Mouse (Mus musculus) neural tube, embryonic 14.5 days (tissue): ENCODE results near the gene Glis3. TPM values are rescaled to one million over a fixed set of nuclear protein-coding genes. Genes with fewer than 3 reads are reported as not detected.

ENCODE experiments used
- ATAC-seq: fragments of 200-750 bp; cut with Nextera tagmentation; 2 replicates; pipeline ENCODE4 v1.8.0; 2017; ENCODE audit warnings: low read depth, mild to moderate bottlenecking, moderate TSS enrichment, moderate library complexity
- H3K27ac ChIP-seq: fragments of 300-500 bp; sonication (generic); 2 replicates; pipeline ENCODE4 v1.5.1; 2014; ENCODE audit warnings: low read depth, mild to moderate bottlenecking, control low read depth, low read length, moderate library complexity, mixed read lengths
- H3K27me3 ChIP-seq: fragments of 300-500 bp; sonication (generic); 2 replicates; pipeline ENCODE4 v1.6.1; 2014; ENCODE audit warnings: low read length; ENCODE audit not compliant: control insufficient read depth, insufficient read depth
- H3K36me3 ChIP-seq: fragments of 300-500 bp; sonication (generic); 2 replicates; pipeline ENCODE4 v1.6.1; 2014; ENCODE audit warnings: low read length, mixed read lengths; ENCODE audit not compliant: control insufficient read depth, insufficient read depth
- H3K4me1 ChIP-seq: fragments of 300-500 bp; sonication (generic); 2 replicates; pipeline ENCODE4 v1.6.1; 2014; ENCODE audit warnings: low read length; ENCODE audit not compliant: control insufficient read depth, insufficient read depth
- H3K4me2 ChIP-seq: fragments of 300-500 bp; sonication (generic); 2 replicates; pipeline ENCODE4 v1.6.1; 2014; ENCODE audit warnings: mild to moderate bottlenecking, low read depth, low read length, control low read depth
- H3K4me3 ChIP-seq: fragments of 300-500 bp; sonication (generic); 2 replicates; pipeline ENCODE4 v1.5.1; 2014; ENCODE audit warnings: low read depth, low read length, control low read depth, mixed read lengths
- H3K9ac ChIP-seq: fragments of 300-500 bp; sonication (generic); replicated peaks from 2 replicates; pipeline ENCODE4 v1.6.1; 2014; ENCODE audit warnings: low read depth, mild to moderate bottlenecking, control low read depth, low read length, mixed read lengths
- H3K9me3 ChIP-seq: fragments of 300-500 bp; sonication (generic); 2 replicates; pipeline ENCODE4 v1.6.1; 2016; ENCODE audit warnings: low read length; ENCODE audit not compliant: control insufficient read depth
- WGBS: fragments of 180-500 bp; shearing (Covaris S2); extraction: QIAGEN DNeasy Blood & Tissue Kit; methylation state at CpG from one replicate; pipeline ENCODE4 v1.1.7; 2014; 5-methylcytosine and 5-hydroxymethylcytosine counted together
- polyA plus RNA-seq: library from polyadenylated mRNA; unstranded; fragments of >200 nt; fragmentation: Nextera tagmentation; extraction: Ambion mirVana; gene quantifications from 2 replicates; pipeline ENCODE4 v1.2.1, GENCODE M21; 2014

Gene Glis3
- polyA plus RNA-seq, 1 experiment from 2014 or later: 2.7 TPM

- Histone ChIP-seq H3K9me3 (no peaks in the 10 kb centered on the region), H3K4me3 (no peak overlapping the region), H3K4me2 (no peak overlapping the region), H3K27me3 (no peaks in the 10 kb centered on the region), H3K4me1 (no peaks in the 10 kb centered on the region), H3K9ac (no peak overlapping the region), H3K27ac (no peak overlapping the region), H3K36me3 (no peaks in the 10 kb centered on the region)
- no peak for ATAC-seq
- 61% methylated on average over 4 of the region's 4 CpGs for WGBS
These were observed 390.4 kb downstream of the Glis3 start for GRCm38 (mm10) chr19:28289457-28289856.

DNA sequence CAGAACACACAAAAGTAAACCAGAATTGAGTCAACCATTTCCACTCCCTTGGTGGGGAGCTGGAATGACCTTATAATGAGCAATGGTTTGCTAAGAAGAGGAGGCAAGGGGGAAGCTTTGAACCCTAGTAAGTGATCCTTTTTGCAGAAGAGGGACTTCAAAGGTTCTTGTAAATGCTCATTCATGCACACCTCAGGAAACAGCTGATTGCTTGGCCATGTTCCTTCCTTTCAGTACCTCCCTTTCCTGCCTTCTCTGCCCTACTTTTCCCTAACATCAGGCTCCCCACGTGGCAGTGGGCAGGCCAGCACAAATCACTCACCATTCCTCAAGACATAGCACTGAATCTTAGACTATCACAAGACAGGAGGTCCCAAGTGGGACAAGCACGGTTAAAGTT, 392.4 kb downstream of the Glis3 start:
- 54% methylated on average over 2 of the region's 2 CpGs for WGBS
- Histone ChIP-seq H3K4me2 (no peak overlapping the region), H3K4me1 (no peaks in the 10 kb centered on the region), H3K27me3 (no peaks in the 10 kb centered on the region), H3K9me3 (no peaks in the 10 kb centered on the region), H3K36me3 (no peaks in the 10 kb centered on the region), H3K27ac (no peak overlapping the region), H3K9ac (no peak overlapping the region), H3K4me3 (no peak overlapping the region)
- no peak for ATAC-seq

GRCm38 (mm10) chr19:28284098-28284569, 395.7 kb downstream of the Glis3 start:
- H3K4me1 ChIP-seq: no peaks in the 10 kb centered on the region
- H3K4me2 ChIP-seq: no peak overlapping the region
- no peaks in the 10 kb centered on the region for H3K36me3 ChIP-seq
- no peaks in the 10 kb centered on the region for H3K9me3 ChIP-seq
- no peak overlapping the region for H3K9ac ChIP-seq
- H3K4me3 ChIP-seq: no peak overlapping the region
- no peak for ATAC-seq
- no peak overlapping the region for H3K27ac ChIP-seq
- WGBS: 79% methylated on average over 7 of the region's 7 CpGs
- H3K27me3 ChIP-seq: no peaks in the 10 kb centered on the region

DNA sequence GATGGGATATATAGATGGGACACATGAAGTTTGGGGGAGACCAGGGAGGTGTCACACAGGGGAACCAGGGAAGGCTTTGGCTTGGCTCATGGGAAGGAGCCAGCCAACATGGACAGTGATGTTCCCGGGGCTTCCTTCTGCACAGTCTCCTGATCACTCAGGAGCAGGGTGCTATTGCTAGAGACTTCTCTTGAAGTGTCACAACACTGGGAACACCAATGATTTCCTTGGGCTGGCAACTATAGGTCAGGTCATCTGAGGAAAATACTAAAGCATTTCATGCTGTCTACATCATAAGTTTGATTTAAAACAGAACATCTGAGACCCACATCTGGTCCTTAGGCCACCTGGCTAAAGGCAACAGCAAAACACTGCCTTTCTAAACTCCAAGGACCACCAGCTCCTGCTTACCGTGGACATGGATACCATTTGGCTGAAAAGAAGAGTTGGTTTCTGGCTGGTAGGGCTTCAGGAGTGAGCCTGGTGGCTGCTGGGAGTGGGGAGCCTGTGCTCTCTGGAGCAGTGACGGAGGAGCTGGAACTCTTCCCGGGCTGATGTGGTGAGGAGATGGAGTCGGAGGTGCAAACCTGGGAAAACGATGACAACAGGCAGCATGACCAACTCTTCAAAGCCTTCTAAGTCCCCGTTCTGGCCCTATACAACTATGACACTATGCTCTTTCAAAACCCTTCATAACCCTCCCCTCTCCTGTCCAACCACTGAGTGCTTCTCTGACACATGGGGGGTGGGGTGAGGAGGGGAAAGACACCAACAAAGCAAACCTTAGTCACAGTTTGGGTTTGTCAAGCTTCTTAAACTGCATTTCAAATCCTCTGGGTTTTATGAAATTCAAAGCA, 396.4 kb downstream of the Glis3 start:
- no peaks in the 10 kb centered on the region for H3K9me3 ChIP-seq
- no peak overlapping the region for H3K9ac ChIP-seq
- H3K27ac ChIP-seq: no peak overlapping the region
- H3K36me3 ChIP-seq: no peaks in the 10 kb centered on the region
- no peak overlapping the region for H3K4me3 ChIP-seq
- ATAC-seq: no peak
- WGBS: 90% methylated on average over 7 of the region's 7 CpGs
- H3K27me3 ChIP-seq: no peaks in the 10 kb centered on the region
- H3K4me1 ChIP-seq: no peaks in the 10 kb centered on the region
- H3K4me2 ChIP-seq: no peak overlapping the region

DNA sequence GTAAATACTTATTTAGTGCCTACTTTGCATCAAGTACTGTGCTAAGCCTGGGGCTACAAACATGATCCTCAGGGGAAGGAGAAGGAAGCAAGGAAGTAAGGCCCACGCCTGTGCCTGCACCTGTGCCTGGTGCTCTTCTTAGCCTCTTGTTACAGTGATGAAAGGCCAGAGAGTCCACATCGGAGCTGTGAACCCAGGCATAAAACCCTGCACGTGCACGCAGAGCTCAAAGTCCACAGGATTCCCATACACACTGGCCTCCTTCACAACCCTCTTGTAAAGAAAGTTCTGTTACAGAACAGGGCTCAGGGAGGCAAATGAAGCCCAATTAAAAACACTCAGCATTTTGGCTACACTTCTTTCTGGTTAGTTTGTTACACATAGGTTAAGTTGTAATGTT, 398.5 kb downstream of the Glis3 start:
- WGBS: 75% methylated on average over 4 of the region's 4 CpGs
- Histone ChIP-seq H3K4me1 (no peaks in the 10 kb centered on the region), H3K27me3 (no peaks in the 10 kb centered on the region), H3K9ac (no peak overlapping the region), H3K9me3 (no peaks in the 10 kb centered on the region), H3K4me3 (no peak overlapping the region), H3K4me2 (no peak overlapping the region), H3K36me3 (no peaks in the 10 kb centered on the region), H3K27ac (no peak overlapping the region)
- no peak for ATAC-seq

- no peaks in the 10 kb centered on the region for H3K27me3 ChIP-seq
- no peaks in the 10 kb centered on the region for H3K36me3 ChIP-seq
- no peaks in the 10 kb centered on the region for H3K9me3 ChIP-seq
- H3K27ac ChIP-seq: no peak overlapping the region
- no peak overlapping the region for H3K9ac ChIP-seq
- H3K4me3 ChIP-seq: no peak overlapping the region
- H3K4me1 ChIP-seq: no peaks in the 10 kb centered on the region
- no peak for ATAC-seq
- WGBS: 26% methylated on average over 2 of the region's 2 CpGs
- H3K4me2 ChIP-seq: no peak overlapping the region
These were observed 402.8 kb downstream of the Glis3 start for GRCm38 (mm10) chr19:28277104-28277503.

DNA sequence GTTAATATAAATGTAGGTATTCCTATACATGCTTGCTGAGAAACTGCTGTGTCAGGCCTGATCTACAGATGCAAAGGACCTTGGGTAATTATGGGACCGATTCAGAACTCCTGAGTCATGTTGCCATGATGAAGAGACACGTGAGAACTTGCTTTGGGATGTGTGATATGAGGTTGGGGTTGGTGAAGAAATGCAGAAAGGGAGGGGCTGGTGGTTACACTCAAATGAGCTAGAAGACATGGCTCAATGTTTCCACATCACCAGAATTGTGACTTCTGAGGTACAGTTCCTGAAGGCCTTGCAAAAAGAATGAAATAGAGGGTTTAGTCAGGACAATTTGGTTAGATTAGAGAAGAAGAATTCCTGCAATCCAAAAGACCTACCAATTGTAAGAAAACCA, 405.4 kb downstream of the Glis3 start:
- Histone ChIP-seq H3K4me2 (no peak overlapping the region), H3K9me3 (no peaks in the 10 kb centered on the region), H3K27ac (no peak overlapping the region), H3K36me3 (no peaks in the 10 kb centered on the region), H3K4me3 (no peak overlapping the region), H3K9ac (no peak overlapping the region), H3K4me1 (no peaks in the 10 kb centered on the region), H3K27me3 (no peaks in the 10 kb centered on the region)
- ATAC-seq: no peak
- 91% methylated on average over 2 of the region's 2 CpGs for WGBS

DNA sequence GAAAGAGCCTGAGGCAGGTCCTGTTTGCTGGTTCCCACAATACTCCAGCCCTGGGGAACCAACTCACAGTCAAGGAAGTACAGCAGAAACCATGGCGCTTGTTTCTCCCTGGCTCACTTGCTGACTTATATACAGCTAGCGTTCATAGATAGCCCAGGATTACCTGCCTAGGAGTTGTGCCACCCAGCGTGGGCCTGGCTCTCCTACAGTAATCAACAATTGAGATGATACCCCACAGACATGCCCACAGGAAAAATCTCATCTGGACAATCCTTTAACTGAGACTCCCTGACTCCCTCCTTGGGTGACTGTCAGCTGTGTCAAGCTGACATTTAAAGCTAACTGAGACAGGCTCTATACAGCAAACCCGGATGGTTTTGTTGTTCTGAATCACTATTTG, 405.9 kb downstream of the Glis3 start:
- Histone ChIP-seq H3K36me3 (no peaks in the 10 kb centered on the region), H3K4me2 (no peak overlapping the region), H3K9ac (no peak overlapping the region), H3K27ac (no peak overlapping the region), H3K4me3 (no peak overlapping the region), H3K4me1 (no peaks in the 10 kb centered on the region), H3K9me3 (no peaks in the 10 kb centered on the region), H3K27me3 (no peaks in the 10 kb centered on the region)
- whole genome bisulfite sequencing: 90% methylated on average over 4 of the region's 4 CpGs
- ATAC-seq: no peak

DNA sequence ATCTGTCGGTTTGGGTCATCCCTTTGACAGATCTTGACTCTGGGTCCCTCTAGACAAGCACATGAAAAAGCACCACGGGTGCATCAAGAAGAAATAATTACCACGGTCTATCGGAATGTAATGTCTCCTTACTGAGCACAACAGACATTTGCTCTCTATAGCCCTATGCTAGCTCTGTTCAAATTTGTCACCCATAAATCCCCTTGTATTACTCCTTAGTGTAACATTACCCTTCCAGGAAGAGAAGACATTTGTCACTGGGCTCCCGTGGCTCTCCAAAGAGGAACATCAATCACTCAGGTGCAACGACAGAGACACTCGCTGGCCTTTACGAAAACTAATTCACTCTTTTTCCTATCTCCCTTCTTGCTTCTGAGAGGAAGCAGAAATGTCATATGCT, 413.0 kb downstream of the Glis3 start:
- no peak overlapping the region for H3K9ac ChIP-seq
- H3K27me3 ChIP-seq: no peaks in the 10 kb centered on the region
- H3K9me3 ChIP-seq: no peaks in the 10 kb centered on the region
- H3K27ac ChIP-seq: no peak overlapping the region
- H3K36me3 ChIP-seq: no peaks in the 10 kb centered on the region
- 0 out of 2 replicates have a peak, but pooled peaks have one; percentile 41 for ATAC-seq
- no peaks in the 10 kb centered on the region for H3K4me1 ChIP-seq
- no peak overlapping the region for H3K4me3 ChIP-seq
- WGBS: 32% methylated on average over 8 of the region's 8 CpGs
- no peak overlapping the region for H3K4me2 ChIP-seq
